Mouse (Mus musculus): ENCODE measurements at regions not wholly inside any gene's neighbourhood (a gene's known extent, or its start where the extent isn't known, plus 50 kb on each side); places are given as distances from the start of the nearest gene placed in this dataset.
A peak's percentile ranks its signal among the peaks of the same experiment; 100 is the strongest.
"Not testable (repeated sequence)": the region's sequence is repeated elsewhere in the genome, so short reads cannot be mapped to it uniquely, and the experiment has no call there.

- no peak for DNase-seq (ENCODE audit: low spot score in 2 of 2)
Observed at GRCm38 (mm10) chr9:14056410-14057172, 218.3 kb upstream of the Sesn3 start.

DNA sequence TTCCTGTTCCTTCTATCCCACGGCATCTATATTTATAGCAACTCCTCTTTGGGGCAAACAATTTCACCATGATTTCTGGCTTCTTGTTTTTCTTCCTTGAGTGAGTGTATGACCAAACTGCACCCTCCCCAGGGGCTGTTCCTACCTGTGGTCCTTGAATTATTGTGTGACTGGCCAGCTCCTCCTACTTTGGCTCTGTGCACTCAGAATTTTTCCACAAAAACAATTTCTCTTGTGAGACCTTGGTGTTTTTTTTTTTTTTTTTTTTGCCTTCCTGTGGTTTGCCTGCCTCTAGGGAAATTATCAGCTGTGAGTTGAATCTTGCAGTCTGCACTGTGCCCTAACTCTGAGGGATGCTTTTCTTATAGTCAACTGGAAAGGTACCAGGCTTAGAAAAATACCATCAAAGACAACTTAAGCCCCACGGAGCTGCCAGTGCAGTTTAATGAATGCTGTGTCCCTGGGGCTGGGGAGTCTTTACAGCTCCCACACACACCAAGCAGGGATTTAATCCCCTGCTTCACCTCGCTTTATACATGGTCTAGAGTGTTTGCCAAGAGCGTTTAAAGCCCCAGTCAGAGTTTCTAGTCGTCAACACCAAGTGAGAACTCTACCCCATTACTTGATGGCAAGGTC, 216.2 kb upstream of the Sesn3 start:
- DNase-seq (ENCODE audit: low spot score in 2 of 2): peak in 1 of 2 experiments; percentile 8

- peak in 1 of 2 experiments; percentile 21 for DNase-seq (ENCODE audit: low spot score in 2 of 2)
Observed at GRCm38 (mm10) chr9:14059228-14059779, 215.6 kb upstream of the Sesn3 start.

- DNase-seq (ENCODE audit: low spot score in 2 of 2): no peak
Observed at GRCm38 (mm10) chr9:14060257-14060656, 214.6 kb upstream of the Sesn3 start.

DNA sequence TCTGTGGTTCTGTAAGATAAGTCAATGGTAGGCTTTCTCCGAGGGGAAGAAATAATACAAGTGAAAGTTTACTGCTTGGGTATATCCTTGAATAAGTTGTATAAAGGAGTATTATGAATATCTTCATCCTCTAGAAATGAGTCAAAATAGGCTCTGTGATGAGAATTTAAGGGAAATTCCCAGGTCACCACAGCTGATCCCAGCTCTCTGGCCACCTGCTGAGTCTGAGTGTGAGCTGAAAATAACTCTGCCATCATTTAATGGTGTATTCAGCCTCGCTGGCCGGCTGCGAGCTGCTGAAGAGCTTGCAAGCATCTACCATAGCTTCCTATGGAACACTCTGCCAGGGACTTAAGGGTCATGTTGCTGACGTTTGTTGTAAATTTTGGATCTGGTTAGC, 213.5 kb upstream of the Sesn3 start:
- no peak for DNase-seq (ENCODE audit: low spot score in 2 of 2)

DNA sequence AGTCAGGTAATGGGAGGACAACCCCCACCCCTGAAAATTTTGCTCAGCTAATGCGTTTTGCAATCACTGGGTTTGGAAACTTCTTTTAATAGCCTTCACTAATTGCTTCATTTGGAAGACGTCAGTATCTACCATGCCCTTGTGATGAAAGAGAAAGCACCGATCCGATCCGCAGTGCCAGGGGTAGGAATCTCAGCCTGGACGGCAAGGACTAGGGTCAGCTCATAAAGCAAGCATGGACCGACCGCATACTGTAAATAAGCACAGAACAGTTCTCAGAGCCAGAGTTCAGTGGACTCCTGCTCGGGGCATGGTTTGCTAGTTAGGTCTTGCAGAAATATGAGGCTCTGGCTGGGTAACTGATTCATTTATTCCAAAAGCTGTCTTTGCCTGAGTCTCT, 213.0 kb upstream of the Sesn3 start:
- no peak for DNase-seq (ENCODE audit: low spot score in 2 of 2)

DNA sequence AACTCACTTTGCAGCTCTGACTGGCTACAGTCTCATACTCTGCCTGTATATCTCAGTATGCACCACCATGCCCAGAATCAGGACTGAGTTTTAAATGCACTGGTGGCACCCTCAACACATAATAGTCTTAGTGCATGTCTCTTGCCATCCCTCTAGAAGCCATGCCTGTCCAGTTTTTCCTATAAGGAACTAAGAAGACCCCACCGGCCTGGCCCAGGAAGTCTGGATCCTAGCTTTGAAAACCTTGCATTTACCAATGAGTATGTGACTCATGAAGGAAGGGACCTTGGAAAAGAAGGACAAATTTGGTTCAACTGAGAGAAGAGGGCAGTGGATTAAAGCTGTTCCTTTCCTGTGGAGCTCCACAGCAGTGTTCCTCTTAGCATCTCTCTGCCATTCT, 212.2 kb upstream of the Sesn3 start:
- DNase-seq (ENCODE audit: low spot score in 2 of 2): no peak

- DNase-seq (ENCODE audit: low spot score in 2 of 2): not testable (repeated sequence)
Observed at GRCm38 (mm10) chr9:14066741-14067140, 208.1 kb upstream of the Sesn3 start.

GRCm38 (mm10) chr9:14069076-14069475, 205.8 kb upstream of the Sesn3 start:
- DNase-seq (ENCODE audit: low spot score in 2 of 2): no peak

DNA sequence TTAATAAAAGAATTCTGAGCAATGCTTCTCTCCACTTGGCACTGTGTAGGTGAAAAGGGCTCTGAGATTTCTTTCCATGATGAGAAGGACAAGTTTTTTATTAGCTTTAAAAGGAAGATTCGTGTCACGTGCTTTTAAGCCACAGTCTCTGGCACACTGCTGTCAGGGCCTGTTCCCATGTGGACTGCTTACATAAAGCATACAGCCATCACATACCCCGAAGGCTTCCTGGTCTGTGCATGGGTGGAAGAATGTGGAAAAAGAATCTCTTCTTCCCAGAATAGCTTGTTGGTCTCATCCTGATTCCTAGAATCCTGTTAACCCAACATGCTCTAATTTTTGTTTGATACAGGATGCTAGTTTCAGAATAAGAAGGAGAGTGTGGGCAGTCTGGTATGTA, 205.1 kb upstream of the Sesn3 start:
- no peak for DNase-seq (ENCODE audit: low spot score in 2 of 2)

DNA sequence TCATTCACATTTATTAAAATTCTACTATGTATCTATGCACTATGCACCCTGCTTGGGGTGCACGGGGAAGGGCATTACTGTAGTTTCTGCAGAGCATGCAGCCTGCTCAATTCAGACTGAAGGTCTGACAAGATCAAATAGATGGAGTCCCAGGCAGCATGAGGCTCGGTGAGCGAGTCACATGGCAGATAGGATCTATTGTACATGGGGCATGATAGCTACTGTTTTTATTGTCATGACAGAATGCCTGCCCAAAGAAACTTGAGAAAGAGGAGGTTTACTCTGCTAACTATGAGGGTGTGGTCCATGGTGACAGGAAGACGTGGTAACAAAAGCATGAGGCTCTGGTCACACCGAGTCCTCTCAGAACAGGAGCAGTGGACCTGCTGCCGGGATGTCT, 203.1 kb upstream of the Sesn3 start:
- DNase-seq (ENCODE audit: low spot score in 2 of 2): no peak

DNA sequence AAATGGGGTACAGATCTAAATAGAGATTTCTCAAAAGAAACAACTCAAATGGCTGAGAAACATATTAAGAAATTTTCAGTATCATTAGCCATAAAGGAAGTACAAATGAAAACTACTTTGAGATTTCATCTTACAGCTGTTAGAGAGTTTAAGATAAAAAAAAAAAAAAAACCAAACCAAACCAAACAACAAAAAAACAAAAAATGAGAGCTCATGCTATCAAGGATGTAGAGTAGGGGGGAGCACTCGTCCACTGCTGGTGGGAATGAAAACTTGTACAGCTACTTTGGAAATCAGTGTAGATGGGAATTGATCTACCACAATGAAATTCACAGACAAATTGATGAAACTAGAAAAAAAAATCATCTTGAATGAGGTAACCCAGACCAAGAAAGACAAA, 201.9 kb upstream of the Sesn3 start:
- DNase-seq (ENCODE audit: low spot score in 2 of 2): no peak

GRCm38 (mm10) chr9:14074273-14074672, 200.6 kb upstream of the Sesn3 start:
- no peak for DNase-seq (ENCODE audit: low spot score in 2 of 2)

- DNase-seq (ENCODE audit: low spot score in 2 of 2): not testable (repeated sequence)
Observed at GRCm38 (mm10) chr9:14074866-14075265, 200.0 kb upstream of the Sesn3 start.

DNA sequence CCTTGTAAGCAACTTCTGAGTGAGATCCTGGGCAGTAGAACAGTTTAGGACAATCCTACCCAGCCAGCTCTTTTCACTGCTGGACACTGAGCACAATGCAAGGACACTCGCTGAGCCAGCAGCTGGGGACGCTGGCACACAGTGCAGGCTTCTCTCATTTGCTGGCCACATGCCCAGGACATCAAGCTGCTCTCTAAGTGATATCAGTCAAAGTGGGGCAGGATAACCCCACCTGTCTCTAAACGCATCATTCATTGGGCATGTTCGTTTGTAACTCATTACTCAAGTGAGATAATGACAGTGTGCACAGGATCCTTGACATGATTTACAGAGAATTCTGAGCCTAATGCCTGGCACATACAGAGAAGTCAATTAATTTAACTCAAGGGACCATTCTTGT, 199.4 kb upstream of the Sesn3 start:
- DNase-seq (ENCODE audit: low spot score in 2 of 2): peak; percentile 58 to 75

DNA sequence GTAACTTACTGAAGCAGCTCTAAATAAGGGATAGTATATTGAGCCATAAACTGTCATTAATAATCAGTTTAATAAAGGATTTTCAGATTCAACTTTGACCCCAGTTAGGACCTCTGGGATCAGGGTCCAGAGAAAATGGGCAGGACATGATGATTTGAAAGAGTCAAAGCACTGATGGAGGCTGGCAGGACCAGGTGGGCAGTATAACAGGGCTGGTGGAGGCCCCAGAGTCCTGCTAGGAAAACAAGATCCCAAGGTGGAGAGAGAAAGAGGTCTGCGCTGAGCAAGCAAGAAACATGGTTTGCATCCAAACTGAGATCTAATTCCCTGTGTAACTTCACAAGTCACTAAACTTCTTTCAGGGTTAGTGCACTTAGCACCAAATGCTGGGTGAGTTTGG, 199.0 kb upstream of the Sesn3 start:
- no peak for DNase-seq (ENCODE audit: low spot score in 2 of 2)

DNA sequence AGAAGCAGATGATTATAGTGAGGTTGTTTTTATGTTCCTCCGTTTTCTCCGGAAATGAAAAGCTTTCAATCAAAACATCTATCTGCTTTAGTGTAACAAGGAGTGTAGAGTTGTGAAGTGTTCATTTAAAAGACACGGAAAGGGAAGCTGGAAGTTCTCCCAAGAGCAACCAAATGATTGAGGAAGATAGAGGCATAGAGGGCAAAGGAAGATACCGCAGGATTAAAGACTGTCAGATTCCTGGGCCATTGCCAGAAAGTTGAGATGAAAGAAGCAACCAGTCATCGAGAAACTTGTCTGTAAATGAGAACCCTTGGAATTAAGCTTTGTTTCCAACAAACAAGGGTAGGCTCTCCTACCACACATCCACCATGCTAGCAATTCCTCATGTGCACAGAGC, 198.1 kb upstream of the Sesn3 start:
- no peak for DNase-seq (ENCODE audit: low spot score in 2 of 2)

DNA sequence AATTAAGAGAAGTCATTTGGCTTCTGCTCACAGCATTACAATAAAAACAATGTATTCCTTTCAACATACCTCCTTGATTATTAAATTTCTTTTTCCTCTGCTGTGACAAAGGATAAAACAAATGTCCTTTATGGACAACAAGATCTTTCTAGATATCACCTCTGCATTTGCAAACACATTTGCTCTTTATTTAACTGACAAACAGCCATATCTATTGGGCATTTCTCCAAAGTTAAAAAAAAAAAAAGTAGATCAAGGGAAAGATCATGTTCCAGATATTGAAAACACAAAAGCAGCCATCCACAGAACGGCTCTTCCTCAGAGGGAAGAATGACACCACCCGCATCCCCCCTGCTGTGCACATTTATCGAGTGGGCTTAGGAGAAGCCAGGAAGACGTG, 193.7 kb upstream of the Sesn3 start:
- DNase-seq (ENCODE audit: low spot score in 2 of 2): no peak

DNA sequence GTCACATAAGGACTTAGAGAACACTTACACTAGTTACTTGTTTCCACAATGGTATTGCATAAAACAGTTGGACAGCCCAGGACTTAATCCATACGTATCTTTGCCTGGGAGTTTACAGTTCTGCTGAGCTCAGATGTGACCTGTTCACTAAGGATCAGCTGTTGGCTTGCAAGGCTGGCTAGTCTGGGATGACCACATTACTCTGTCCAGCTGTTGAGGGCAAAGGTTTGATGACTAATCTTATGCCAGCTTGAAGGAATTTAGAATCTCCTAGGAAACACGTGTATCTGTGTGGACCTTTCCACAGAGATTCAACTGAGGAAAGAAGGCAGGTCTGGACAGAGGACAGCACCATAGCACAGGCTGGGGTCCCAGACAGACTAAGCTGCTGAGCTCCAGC, 188.7 kb upstream of the Sesn3 start:
- no peak for DNase-seq (ENCODE audit: low spot score in 2 of 2)

DNA sequence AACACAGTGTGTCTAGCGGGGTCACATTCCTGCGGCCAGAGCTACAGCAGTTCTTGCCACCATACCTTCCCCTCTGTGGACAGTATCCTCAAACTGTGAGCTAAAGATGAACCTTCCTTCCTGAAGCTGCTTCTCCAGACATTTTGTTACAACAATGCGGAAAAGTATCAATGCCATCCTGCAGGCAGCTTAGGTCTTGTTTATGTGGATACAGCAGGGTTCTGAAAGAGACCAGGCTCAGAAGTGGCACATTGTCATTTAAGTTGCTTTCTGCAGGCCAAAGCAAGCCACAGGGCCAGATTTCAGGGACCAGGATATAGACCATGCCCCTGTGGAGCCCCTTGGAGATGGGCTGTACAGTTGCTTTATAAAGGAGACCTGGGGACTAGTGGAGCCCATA, 188.3 kb upstream of the Sesn3 start:
- no peak for DNase-seq (ENCODE audit: low spot score in 2 of 2)

DNA sequence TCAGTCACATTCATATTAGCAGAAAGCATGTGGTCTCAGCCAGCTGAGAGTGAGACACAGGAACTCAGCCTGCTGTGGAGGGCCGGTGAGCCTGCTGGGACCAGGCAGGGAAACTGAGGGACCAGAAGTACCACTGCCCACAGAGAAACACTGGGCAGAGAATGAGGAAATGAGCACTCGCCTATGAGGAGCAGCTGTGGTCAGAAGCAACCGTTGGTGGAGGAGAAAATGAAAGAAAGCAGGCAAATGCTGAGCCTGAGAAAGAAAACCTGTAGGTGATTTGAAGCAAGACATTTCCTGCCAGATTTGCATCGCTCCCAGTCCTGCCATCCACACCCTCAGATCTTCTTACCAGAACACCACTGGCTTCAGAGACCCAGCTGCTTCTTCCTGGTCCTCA, 187.0 kb upstream of the Sesn3 start:
- no peak for DNase-seq (ENCODE audit: low spot score in 2 of 2)

- peak; percentile 49 to 52 for DNase-seq (ENCODE audit: low spot score in 2 of 2)
Observed at GRCm38 (mm10) chr9:14089791-14090256, 185.0 kb upstream of the Sesn3 start.

GRCm38 (mm10) chr9:14090454-14090853, 184.4 kb upstream of the Sesn3 start:
- DNase-seq (ENCODE audit: low spot score in 2 of 2): no peak
